11 mouse cellular contexts compared by ENCODE assay signal in the genomic region with DNA sequence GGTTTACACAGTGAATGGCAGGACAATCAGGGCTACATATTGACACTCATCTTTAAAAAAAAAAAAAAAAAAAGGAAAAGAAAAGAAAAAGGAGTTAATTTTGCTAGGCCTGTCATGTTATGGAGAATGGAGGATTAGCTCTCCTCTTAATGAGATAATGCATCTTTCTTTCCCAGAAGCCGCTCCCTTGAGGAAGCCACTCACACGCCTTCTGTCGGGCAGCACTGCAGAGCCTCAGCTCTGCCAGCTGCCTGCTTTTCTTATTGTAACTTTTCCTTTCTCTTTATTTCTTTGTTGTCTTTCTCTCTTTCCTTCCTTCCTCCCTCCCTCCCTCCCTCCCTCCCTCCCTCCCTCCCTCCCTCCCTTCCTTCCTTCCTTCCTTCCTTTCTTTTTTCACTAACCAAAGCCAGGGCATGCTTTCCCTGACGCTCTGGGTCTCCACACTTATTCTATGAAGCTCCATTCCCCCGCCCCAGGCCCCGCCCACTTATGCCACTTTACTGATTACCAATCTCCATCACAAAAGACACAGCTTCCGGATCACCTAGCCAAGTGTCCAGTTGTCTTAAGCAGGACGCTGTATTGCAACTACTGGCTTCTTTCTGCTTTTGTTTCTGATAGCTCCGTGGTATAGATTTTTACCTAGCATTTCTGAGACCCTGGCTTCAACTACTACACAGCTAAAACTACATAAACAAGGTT. TPM values are rescaled to one million over a fixed set of nuclear protein-coding genes. Genes with fewer than 3 reads are reported as not detected.
DNase-seq lines count a peak whose midpoint lies in the region; ATAC-seq and TF ChIP-seq lines count a peak whose summit lies in the region.
"Had no signal": no experiment of that assay in that cellular context is flagged by ENCODE, and none has a peak within 500 bp of the region (broad histone marks: within the 10 kb centered on the region; RNA-seq: fewer than 3 reads in every experiment).

No protein-coding gene starts in this region.

- H3K9ac ChIP-seq in lung, postnatal 0 days (replicated peaks; ENCODE audit: low read depth), result no peak overlapping the region

- no peaks in the 10 kb centered on the region for H3K9me3 ChIP-seq in lung, postnatal 0 days (ENCODE audit: low read length)
- H3K9me3 ChIP-seq in forebrain, embryonic 10.5 days, result no peaks in the 10 kb centered on the region

- ATAC-seq in lung, postnatal 0 days, result no peak

- peak; percentile 5 for DNase-seq in lung, postnatal 0 days (ENCODE audit: low spot score)
- no peak for DNase-seq in lung, adult 18-20 months
- peak; percentile 29 for DNase-seq in forebrain, embryonic 10.5 days (ENCODE audit: extremely low spot score, low spot score)
- DNase-seq in kidney, postnatal 14 days, result peak; percentile 16
- DNase-seq in retina, embryonic 14.5 days (ENCODE audit: low spot score), result peak; percentile 53
- no peak for DNase-seq in layer of hippocampus, adult 11-12 months (ENCODE audit: low spot score)
- no peak for DNase-seq in frontal cortex, postnatal 10 days (ENCODE audit: low spot score in 2 of 2)
- DNase-seq in urinary bladder, adult 18-20 months (ENCODE audit: low spot score in 2 of 2), result no peak
- DNase-seq: heart, postnatal 14 days; right cerebral cortex, adult 18-20 months; thymus, adult 18-20 months had no signal

- H3K27me3 ChIP-seq in lung, postnatal 0 days (replicated peaks; ENCODE audit: insufficient read depth, low read length), result no peaks in the 10 kb centered on the region
- no peaks in the 10 kb centered on the region for H3K27me3 ChIP-seq in forebrain, embryonic 10.5 days (ENCODE audit: poor library complexity, severe bottlenecking)

- TF ChIP-seq EP300 in lung, postnatal 0 days (IDR thresholded peaks at IDR 0.05), result no peak

- TF ChIP-seq CTCF in lung, postnatal 0 days (IDR thresholded peaks at IDR 0.05), result no peak

- WGBS in lung, postnatal 0 days, result 19% methylated on average over 9 of the region's 9 CpGs
- WGBS in forebrain, embryonic 10.5 days, result 16% methylated on average over 9 of the region's 9 CpGs

- no peak overlapping the region for H3K4me3 ChIP-seq in lung, postnatal 0 days (ENCODE audit: low read depth, low read length)
- peak overlapping the region; percentile 22; the same call in 1 of the 2 replicates for H3K4me3 ChIP-seq in forebrain, embryonic 10.5 days

- no peaks in the 10 kb centered on the region for H3K36me3 ChIP-seq in lung, postnatal 0 days (ENCODE audit: insufficient read depth, low read length)
- H3K36me3 ChIP-seq in forebrain, embryonic 10.5 days (replicated peaks), result no peaks in the 10 kb centered on the region

- no peak overlapping the region; the same call in 1 of the 2 replicates for H3K4me2 ChIP-seq in lung, postnatal 0 days (replicated peaks; ENCODE audit: low read depth, low read length)

- no peak overlapping the region for H3K27ac ChIP-seq in lung, postnatal 0 days (ENCODE audit: low read length)
- H3K27ac ChIP-seq in forebrain, embryonic 10.5 days, result no peak overlapping the region

- no peaks in the 10 kb centered on the region for H3K4me1 ChIP-seq in lung, postnatal 0 days (ENCODE audit: insufficient read depth, low read depth, low read length)
- H3K4me1 ChIP-seq in forebrain, embryonic 10.5 days, result peaks cover 8% of the 10 kb centered on the region

RNA-seq across cellular contexts. Expression of gene Pcolce2, which starts 23.8 kb away (rescaled TPM):
- 45.7 and 52.1 TPM in 2 replicates for polyA plus RNA-seq in lung, postnatal 0 days (2015; fragmentation: Nextera tagmentation; extraction: Ambion mirVana)
- 3.9 and 4.7 TPM in 2 replicates for polyA plus RNA-seq in forebrain, embryonic 10.5 days (2016; fragmentation: Nextera tagmentation; extraction: Ambion mirVana)

RNA-seq across cellular contexts. Expression of gene Paqr9, which starts 54.1 kb away (rescaled TPM):
- 0.11 and 0.16 TPM in 2 replicates for polyA plus RNA-seq in lung, postnatal 0 days (2015; fragmentation: Nextera tagmentation; extraction: Ambion mirVana)
- polyA plus RNA-seq in forebrain, embryonic 10.5 days (2016; fragmentation: Nextera tagmentation; extraction: Ambion mirVana), result 0.07 and 0.12 TPM in 2 replicates

Comparison
In these comparisons a context has a peak if more than half of its experiments do, and no peak if none do; other contexts are left out.
1. DNase-seq: peak in lung, postnatal 0 days (single experiment), forebrain, embryonic 10.5 days (single experiment), kidney, postnatal 14 days (single experiment) and retina, embryonic 14.5 days (single experiment); none in lung, adult 18-20 months (0 of 2), layer of hippocampus, adult 11-12 months (single experiment), frontal cortex, postnatal 10 days (0 of 2) and urinary bladder, adult 18-20 months (0 of 2).